Mouse (Mus musculus) small intestine, adult 2 months (tissue): ENCODE measurements around the gene Slc11a2.

ENCODE experiments used
- CTCF ChIP-seq: fragments of 200-500 bp; IDR thresholded peaks from 2 replicates; pipeline ENCODE4 v1.5.1; 2012; ENCODE audit warnings: low read depth, mild to moderate bottlenecking, control low read depth, inconsistent platforms, low read length, moderate library complexity, mixed read lengths; ENCODE audit not compliant: insufficient replicate concordance, insufficient read length; ENCODE audit errors: extremely low read depth
- POLR2A ChIP-seq: fragments of 200-500 bp; IDR thresholded peaks from 2 replicates; pipeline ENCODE4 v1.6.1; 2012; ENCODE audit warnings: low read depth, mild to moderate bottlenecking, control low read depth, inconsistent platforms, low read length, moderate library complexity

- no peak for TF ChIP-seq CTCF
- TF ChIP-seq POLR2A: no peak
These were observed 60.6 kb downstream of the Slc11a2 start, which contains the start of gene Higd1c for GRCm38 (mm10) chr15:100364242-100364641.
